Mouse (Mus musculus) ES-E14 (cell line): ENCODE results near the gene Eif3b.

Experiments used
- CHD2 ChIP-seq: IDR thresholded peaks from 2 replicates; pipeline ENCODE4 v1.6.1; 2014; ENCODE audit warnings: mild to moderate bottlenecking, low read depth, low read length, inconsistent platforms
- HCFC1 ChIP-seq: IDR thresholded peaks from 2 replicates; pipeline ENCODE4 v1.6.1; 2012; ENCODE audit warnings: low read length, inconsistent platforms, borderline replicate concordance; ENCODE audit not compliant: insufficient read depth
- ZNF384 ChIP-seq: IDR thresholded peaks from 2 replicates; pipeline ENCODE4 v1.6.1; 2012; ENCODE audit warnings: low read depth, low read length, inconsistent platforms

- TF ChIP-seq CHD2 (no peak), ZNF384 (no peak), HCFC1 (no peak)
These were observed 39.8 kb upstream of the Eif3b start for GRCm38 (mm10) chr5:140379299-140379698.
